Mouse (Mus musculus): ENCODE data around the gene Fbxw15.
"Not testable (repeated sequence)": the region's sequence is repeated elsewhere in the genome, so short reads cannot be mapped to it uniquely, and the experiment has no call there.

The Fbxw15 gene

GRCm38 (mm10) chr9:109568162-109568561, at the start of gene Fbxw15:
Gene Fbxw15 (minus strand): TSS chr9:109568262.
- DNase-seq, result not testable (repeated sequence)

- peak; percentile 4 for DNase-seq
Observed at GRCm38 (mm10) chr9:109606837-109607236, 38.8 kb upstream of the Fbxw15 start.

- not testable (repeated sequence) for DNase-seq
Observed at GRCm38 (mm10) chr9:109602128-109602527, 34.1 kb upstream of the Fbxw15 start.

GRCm38 (mm10) chr9:109597226-109597625, 29.2 kb upstream of the Fbxw15 start:
- DNase-seq, result no peak

- no peak for DNase-seq
Observed at GRCm38 (mm10) chr9:109594866-109595265, 26.8 kb upstream of the Fbxw15 start.

- DNase-seq, result no peak
Observed at GRCm38 (mm10) chr9:109565546-109565945, 2.5 kb downstream of the Fbxw15 start.

- DNase-seq, result not testable (repeated sequence)
Observed at GRCm38 (mm10) chr9:109562106-109562505, 6.0 kb downstream of the Fbxw15 start.

- no peak for DNase-seq
Observed at GRCm38 (mm10) chr9:109552483-109552882, 15.6 kb downstream of the Fbxw15 start.

GRCm38 (mm10) chr9:109549666-109550065, 18.4 kb downstream of the Fbxw15 start:
- not testable (repeated sequence) for DNase-seq

- no peak for DNase-seq
Observed at GRCm38 (mm10) chr9:109523385-109524064, 44.5 kb downstream of the Fbxw15 start.

Data from cerebellum, adult 9-10 months (tissue).